Mouse (Mus musculus): ENCODE measurements around the gene Mfap1b.
"Not testable (repeated sequence)": the region's sequence is repeated elsewhere in the genome, so short reads cannot be mapped to it uniquely, and the experiment has no call there.

The Mfap1b gene

GRCm38 (mm10) chr2:121472783-121473182, 1.1 kb downstream of the Mfap1b start:
- DNase-seq (ENCODE audit: low spot score) = not testable (repeated sequence)

DNA sequence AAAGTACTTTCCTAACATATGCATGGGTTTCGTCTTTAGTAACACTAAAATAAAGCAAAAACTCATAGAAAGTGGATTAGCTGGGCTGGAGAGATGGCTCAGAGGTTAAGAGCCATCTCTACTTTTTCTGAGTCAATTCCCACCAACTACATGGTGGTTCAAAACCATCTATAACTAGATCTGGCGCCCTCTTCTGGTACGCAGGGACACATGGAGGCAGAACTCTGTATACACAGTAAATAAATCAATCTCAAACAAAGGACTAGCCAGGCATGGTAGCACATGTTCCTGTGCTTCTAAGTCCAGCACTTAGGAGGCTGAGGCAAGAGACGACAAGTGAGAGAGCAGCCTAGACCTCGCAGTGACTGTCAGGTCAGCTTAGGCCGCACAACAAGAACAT, 4.9 kb downstream of the Mfap1b start:
- DNase-seq (ENCODE audit: low spot score) = not testable (repeated sequence)

- DNase-seq (ENCODE audit: low spot score) = no peak
Observed at GRCm38 (mm10) chr2:121460071-121460470, 13.8 kb downstream of the Mfap1b start.

- peak; percentile 85 for DNase-seq (ENCODE audit: low spot score)
Observed at GRCm38 (mm10) chr2:121456692-121457642, 16.9 kb downstream of the Mfap1b start, which contains the start of gene Serinc4. TSS of gene Serinc4 (minus strand) at chr2:121456781.

DNA sequence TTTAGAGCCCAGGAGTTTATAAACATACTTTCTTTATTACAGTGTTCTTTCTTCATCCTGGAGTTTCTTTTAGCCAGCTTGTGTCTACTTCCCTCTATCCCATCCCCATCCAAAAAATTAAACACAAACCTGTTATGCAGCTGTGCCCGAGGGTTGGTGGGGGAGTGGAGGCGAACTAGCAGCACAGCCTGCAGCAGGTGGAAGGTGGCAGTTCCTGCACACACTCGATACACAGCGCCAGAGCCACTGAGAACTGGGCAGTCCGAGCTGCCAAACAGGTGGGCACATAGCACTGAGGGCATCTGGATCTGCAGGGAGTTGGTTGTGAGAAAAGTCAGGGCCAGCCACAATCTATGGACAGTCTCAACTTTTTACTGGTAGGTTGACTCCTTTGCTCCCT, 18.3 kb downstream of the Mfap1b start:
- no peak for DNase-seq (ENCODE audit: low spot score)

DNA sequence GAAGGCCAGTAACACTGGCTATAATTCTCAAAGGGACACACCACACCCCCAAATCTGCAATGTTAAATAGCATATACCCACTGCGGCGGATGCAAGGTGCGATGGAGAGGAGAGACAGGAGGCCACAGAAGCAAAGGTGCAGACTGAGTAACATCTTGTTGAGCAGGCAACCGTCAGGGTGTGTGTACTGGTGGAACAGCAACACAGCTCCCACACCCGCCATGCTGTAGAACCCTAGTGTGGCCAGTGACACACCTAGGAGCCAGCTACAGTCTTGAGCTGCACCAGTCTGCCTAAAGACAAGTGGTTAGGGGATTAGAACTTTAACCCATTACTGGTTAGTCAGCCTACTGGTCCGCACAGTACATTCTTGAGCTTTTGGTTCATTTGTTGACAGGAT, 19.9 kb downstream of the Mfap1b start:
- DNase-seq (ENCODE audit: low spot score) = no peak

DNA sequence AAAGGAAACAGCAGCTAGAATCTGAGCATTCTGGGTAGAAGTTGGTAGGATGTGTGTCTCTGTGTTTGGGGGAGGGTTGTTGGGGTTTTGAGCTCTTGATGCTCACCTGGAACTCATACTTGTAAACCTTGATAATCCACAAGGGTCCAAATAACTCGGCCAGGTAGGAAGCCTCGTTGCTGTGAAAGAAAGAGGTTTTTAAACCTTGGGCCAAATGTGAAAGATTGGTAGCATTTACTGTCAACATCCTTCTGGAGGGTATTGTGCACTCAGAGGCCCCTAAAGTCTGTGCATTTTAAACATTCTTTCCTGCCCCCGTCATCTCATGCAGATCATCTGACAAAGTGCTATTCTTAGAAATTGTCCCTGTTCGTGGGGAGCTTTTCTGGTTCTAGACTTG, 20.9 kb downstream of the Mfap1b start, which contains the start of gene Hypk:
Gene Hypk, plus strand, starts transcription at position 301 of the 400 bp plus-strand sequence.
- no peak for DNase-seq (ENCODE audit: low spot score)

DNA sequence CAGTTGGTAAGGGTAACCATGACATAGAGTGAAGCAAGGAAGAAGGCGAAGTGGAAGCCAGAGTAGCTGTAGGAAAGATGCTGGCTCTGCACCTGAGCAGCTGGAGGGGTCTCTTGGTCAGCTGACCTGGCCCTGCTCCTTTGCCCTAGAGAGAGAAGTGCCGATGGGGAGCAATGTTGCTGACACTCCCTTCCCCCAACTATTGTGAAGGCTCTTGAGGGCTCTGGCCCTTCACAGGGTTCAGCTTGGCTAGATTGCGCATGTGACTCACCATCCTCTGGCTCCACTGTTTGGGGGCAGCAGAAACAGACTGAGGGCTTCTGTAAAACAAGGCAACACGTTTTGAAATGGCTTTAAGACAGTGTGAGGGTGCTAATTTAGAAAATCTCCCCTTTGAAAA, 21.5 kb downstream of the Mfap1b start:
- DNase-seq (ENCODE audit: low spot score) = no peak

DNA sequence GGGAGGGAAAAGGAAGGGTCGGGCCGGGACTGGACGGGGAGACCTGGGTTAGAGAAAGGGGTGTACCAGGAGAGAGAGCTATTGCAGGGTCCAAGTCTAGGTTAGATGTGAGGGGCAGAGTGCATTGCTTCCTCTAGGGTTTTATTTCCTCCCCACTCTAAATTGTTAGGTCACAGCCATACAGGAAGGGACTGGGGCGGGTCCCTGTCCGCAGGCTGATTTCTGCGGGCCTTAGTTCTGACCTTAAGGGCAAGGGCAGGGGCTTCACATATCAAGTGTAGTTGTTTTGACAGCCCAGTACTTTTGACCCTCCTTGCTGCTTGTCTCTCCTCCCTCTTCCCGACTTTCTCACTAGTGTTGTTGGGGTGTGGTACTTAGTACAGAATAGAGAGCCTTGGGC, 23.8 kb downstream of the Mfap1b start:
- no peak for DNase-seq (ENCODE audit: low spot score)

DNA sequence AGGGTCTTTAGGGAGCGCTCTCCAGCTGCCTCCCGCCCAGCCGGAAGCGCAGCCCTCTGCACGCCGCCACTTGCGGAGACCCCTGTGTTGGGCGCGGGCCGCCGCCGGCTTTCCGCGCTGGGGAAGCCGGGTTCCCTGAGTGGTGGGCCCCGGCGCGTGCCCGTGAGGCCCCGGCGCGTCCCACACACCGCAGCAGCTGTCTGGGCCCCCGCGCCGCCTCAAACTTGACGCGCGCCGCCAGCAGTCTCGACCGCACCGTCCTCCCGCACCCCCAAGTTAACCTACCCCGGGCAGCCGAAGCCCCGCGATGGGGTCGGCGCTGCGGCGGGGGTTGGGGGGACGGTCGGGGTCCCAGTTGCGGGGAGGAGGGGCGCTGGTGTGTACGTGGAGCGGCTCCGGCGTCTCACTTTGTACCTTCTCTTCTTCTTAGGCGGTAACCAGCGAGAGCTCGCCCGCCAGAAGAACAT, 24.3 kb downstream of the Mfap1b start:
- DNase-seq (ENCODE audit: low spot score) = no peak

DNA sequence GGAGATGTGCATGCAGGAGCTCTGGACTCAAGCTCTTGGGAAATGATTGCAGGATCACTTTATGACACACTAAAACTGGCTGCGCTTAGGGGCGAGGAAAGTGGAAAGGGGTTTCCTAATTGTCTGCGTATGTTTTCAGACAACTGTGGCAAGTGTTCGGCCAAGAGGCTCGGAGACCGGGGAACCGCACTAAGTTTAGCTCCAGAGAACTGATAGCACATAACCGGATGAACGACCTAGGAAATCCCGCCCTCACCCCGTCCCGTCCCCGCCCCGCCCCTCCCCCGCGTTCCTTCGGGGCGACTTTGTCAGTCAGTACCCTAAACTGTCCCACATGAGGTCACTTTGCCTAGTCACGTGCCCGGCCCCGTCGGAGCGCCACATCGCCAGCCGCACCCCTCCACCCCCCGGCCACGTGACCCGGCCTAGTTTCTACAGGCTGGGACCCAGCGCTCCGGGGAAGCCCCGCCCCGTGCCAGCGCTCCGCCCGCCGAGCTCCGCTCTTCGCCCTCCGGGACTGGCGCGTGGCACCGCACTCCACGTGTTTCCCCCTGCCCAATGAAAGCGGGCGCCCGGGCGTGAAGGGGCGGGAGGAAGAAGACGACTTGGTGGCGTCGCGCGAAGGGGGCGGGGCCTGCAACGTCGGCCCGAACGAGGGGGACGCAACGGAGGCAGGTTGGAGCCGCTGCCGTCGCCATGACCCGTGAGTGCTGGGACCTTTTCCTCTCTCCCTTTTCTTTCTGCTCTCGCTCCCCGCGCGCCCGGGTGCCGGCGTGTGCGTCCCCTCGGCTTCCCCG, 24.9 kb downstream of the Mfap1b start, which contains the start of gene Serf2:
Gene Serf2, plus strand, starts transcription at position 457 of the 797 bp plus-strand sequence.
- peak; percentile 99 for DNase-seq (ENCODE audit: low spot score)

DNA sequence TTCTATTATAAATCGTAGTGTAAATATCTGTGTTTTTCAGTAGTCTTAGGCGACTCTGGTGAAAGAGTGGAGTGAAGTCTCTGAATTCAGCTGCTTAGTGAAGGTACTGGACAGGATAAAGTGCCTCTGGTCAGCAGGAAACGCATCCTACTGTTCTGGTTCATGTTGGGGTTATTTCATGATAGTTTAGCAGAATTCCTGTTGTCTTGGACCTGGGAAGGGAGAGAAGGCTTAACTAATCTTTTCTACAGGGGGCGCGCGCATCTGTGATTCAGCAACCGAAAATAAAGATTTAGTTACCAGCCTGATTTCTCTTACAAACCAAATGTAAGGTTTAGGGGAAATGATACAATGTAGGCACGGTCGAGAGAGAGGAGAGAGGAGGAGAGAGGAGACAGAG, 25.7 kb downstream of the Mfap1b start:
- DNase-seq (ENCODE audit: low spot score) = no peak

GRCm38 (mm10) chr2:121447006-121447405, 26.9 kb downstream of the Mfap1b start:
- no peak for DNase-seq (ENCODE audit: low spot score)

GRCm38 (mm10) chr2:121446506-121446905, 27.4 kb downstream of the Mfap1b start:
- DNase-seq (ENCODE audit: low spot score) = peak; percentile 53

DNA sequence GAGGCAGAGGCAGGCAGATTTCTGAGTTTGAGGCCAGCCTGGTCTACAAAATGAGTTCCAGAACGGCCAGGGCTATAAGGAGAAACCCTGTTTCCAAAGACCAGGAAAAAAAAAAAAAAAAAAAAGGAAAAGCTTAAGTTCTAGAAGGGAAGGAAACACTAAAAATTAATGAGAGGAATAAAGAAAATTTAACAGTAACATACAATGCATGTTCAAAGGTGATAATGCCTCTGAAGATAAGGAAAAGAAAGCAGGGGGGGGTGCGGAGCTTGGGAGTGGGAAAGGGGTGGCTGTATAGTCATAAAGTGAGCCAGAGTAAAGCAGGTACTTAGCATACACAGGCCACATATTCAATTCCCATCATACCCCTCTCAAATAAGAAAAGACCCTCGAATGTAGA, 28.8 kb downstream of the Mfap1b start:
- DNase-seq (ENCODE audit: low spot score) = no peak

GRCm38 (mm10) chr2:121444178-121444577, 29.7 kb downstream of the Mfap1b start, which contains the start of gene Ell3:
TSS of gene Ell3 (minus strand) at chr2:121444278.
- DNase-seq (ENCODE audit: low spot score) = no peak

DNA sequence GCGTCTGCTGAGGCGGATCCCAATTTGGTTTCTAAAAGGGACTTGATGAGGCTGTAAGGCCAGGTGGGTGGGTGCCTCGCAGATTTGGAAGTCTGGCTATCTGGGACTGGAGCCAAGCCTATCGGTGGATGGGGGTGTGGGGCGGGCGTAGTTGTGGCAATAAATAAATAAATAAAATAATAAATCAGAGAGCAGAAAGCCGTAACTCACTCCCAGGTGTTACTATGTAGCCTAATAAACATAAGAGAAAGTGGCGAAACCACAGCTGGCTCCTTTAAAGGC, 30.9 kb downstream of the Mfap1b start:
- no peak for DNase-seq (ENCODE audit: low spot score)

DNA sequence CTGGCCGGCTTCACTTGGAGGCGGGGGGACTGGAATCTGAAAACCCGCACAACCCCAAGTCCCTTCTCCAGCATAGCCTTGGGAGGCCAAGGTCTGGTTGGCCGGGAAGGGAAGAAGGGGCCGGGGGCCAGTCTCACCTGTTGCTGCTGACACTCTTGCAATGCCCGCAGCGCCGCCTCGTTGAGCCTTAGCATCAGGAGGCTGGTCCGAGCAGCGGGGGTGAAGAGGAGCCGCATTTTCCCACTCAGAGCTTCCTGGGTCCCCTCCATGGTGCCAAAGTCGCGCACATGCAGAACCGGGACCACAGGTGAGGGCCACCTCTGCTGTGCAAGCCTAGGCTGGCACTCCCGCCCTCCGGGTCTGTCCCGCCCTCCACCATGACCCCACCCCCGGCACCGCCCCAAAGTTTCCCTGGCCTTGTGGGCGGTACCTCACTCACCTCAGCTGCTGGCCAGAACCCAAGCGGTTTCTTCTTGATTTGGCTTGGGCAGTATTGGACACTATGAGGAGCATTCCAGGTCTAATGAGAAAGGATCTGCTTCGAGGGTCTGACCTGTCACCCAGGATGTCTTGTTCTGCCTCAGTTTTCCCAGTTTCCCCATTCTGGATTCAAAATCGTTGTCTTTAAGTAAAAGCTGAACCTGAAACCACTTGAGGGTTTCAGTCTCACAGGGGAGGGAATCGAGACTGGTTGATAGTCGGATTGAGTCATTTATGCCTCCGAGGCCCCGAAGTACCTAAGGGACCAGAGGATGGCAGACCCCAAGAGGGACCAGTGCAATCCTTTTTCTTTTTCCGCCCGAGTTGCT, 31.4 kb downstream of the Mfap1b start:
- peak; percentile 63 for DNase-seq (ENCODE audit: low spot score)

DNA sequence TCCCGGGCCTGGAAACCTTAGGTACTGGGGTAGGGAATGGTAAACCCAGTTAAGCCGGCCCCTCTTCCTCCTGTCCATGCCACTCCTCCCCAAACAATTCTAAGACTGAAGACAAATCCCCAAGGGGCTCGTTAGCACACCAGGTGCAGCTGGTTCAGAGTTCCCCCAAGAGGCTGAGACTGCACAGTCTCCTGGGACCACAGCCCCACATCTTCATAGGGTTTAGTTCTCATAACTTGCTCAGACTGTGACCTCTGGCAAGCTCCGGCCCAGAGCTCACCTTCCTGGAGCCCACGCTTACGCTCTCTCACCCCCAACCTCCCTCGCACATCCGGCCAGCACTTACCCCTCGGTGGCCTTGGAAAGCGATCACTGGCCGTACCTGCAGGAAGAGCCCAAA, 32.1 kb downstream of the Mfap1b start:
- peak; percentile 59 for DNase-seq (ENCODE audit: low spot score)

DNA sequence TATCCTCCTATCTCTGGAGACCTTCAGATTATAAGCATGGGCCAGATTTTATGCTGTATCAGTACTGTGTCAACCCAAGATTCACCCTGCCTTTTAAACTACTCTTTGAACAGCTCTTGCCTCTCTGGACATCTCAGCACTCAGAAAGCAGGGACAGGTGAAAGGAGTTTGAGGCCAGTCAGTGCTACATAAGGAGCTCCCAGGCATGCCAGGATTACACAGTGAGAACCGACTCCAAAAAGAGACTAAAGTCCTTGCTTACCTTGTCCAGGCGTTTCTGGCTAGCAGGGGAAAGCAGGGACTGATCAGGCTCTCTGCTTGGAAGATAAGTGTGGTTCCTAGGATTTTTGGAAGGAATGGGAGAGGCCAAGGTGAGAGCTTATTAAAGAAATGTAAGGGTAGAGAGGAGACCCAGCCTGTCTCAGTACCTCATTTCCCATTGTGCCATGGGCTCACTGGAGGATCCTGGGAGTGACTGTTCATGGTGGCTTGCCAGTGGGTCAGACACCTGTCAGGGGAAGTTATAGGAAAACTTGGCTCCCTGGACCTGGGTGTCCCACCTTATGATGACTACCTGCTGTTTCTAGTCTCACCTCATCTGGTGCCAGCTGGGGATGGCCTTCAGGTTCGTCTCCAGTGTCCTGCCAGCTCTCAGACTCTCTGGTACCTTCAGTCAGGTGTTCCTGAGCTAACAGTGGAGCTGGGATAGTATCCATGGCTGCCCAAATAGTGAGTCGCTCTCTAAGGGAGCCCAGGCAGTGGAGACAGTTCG, 32.8 kb downstream of the Mfap1b start:
- no peak for DNase-seq (ENCODE audit: low spot score)

- no peak for DNase-seq (ENCODE audit: low spot score)
Observed at GRCm38 (mm10) chr2:121439746-121440145, 34.1 kb downstream of the Mfap1b start.
